Mouse (Mus musculus) CH12F3 (cell line): ENCODE data around the gene Unk.

Source experiments
- in situ Hi-C: fragments of 300-500 bp; cut with MboI; formaldehyde crosslinking; loops from 2 replicates; pipeline ENCODE4 v1.14.3; 2020; ENCODE audit warnings: low sequenced_read_pairs

Unk gene

GRCm38 (mm10) chr11:116060596-116060995 is 30.5 kb downstream of the Unk start:
- in situ Hi-C loops, result no loop called here

DNA sequence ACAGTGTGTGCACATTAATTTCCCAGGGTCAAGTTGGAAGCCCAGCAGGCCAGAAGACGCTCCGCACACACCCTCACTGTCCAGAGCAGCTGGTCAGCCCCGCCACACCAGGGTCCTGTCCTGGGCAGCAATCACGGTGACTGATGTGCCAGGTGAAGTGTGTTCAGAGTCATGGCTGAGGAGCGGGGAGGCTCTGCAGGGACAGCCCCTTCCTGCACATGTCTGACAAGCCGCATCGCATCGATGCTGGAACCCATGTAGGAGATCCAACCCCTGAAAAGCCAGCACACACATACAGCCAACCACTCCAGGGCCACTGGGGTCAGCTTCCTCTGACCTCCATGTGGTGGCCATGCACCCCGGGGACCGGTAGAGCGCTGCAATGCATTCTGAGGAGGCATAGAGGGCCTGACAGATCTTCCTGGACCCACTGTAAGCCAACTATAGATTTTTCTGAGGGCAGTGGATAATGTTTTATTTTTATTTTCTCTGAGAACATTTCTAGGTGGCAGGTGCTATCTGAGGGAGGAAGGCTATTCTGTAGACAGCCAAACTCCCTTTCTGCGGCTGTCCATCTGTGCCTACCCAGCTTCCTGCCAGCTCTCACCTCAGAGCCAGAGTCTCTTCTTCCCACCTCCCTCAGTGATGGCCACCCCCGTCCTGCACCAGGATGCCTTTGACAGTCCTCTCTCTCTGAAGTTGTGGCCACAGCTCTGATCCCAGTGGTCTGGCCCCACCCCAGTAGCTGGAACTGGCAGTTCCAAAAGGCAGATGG is 31.7 kb downstream of the Unk start:
- in situ Hi-C loops, result no loop called here

DNA sequence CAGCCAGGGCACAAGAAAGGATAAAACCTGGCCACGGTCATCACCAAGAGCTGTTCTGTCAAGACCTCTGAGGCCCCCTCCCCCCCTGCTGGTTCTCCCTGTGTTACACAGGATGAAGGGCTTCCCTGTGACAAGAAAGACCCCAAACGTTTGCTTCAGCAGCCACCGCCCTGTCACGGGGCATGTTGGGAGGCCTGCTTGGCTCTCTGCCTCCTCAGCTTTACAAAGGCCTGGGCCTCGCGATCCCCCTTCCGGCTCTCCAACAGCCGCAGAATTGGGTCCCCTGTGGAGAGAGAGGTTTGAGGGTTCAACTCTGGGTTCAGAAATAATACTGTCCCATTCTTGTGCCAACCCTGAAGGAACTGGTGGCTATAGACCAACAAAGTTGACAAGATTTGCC is 32.4 kb downstream of the Unk start:
- in situ Hi-C loops, result no loop called here

GRCm38 (mm10) chr11:116063562-116063961 is 33.4 kb downstream of the Unk start:
- in situ Hi-C loops, result no loop called here

DNA sequence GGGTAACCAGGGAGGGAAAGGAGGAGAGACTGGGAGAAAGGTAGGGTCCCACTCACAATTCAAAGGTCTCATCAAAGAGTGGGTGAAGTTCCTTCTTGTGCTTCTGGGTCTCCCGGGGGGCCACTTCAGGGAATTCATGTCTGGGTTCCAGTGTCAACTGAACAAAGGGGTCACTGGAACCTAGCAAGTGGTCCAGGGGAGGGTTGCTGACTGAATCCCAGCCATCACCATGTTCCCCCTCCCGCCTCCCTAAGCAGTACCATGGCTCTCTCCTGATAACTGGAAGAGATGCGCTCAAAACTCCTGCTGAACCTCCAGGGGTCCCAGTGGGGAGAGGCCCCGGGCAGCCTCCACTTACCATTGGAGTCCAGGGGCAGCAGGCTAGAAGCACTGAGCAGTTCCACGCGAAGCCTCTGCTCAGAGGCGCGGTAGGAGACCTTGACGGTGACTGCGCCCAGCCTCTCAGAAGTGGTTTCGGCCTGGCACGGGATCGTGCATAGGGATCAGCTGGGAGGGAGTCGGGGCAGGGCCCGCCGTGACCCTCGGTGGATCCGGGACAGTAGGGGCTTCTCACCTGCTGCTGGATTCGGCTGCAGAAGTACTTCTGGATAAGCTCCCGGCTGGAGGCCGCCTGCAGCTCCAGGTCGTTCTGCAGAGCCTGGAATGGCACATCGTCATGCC is 34.2 kb downstream of the Unk start:
- in situ Hi-C loops, result no loop called here

GRCm38 (mm10) chr11:116065345-116065744 is 35.2 kb downstream of the Unk start:
- in situ Hi-C loops, result no loop called here

- in situ Hi-C loops, result no loop called here
Observed at GRCm38 (mm10) chr11:116071510-116071909, 41.4 kb downstream of the Unk start.

GRCm38 (mm10) chr11:116072608-116073007 is 42.5 kb downstream of the Unk start:
- in situ Hi-C loops, result no loop called here

DNA sequence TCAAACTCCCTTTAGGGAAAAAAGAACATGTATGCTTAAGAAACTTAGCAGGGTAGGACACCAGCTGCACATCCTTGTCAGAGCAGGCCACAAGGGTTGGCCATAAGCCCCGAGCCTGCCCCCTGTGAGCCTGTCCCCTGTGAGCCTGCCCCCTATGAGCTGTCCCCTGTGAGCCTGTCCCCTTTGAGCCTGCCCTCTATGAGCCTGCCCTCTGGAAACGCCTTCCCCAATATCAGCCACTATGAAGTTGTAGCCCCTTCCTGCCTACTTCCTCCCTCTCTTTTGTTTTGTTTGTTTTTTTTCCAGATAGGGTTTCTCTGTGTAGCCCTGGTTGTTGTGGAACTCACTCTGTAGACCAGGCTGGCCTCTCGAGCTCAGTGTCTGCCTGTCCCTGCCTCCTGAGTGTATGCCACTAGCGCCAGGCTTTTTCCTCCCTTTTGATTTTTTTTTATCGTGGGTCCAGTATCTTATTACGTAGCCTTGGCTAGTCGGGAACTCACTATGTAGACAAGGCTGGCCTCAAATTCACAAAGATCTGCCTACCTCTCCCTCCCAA is 44.4 kb downstream of the Unk start:
- in situ Hi-C loops, result no loop called here

GRCm38 (mm10) chr11:116075539-116076265 is 45.6 kb downstream of the Unk start:
- in situ Hi-C loops, result no loop called here

DNA sequence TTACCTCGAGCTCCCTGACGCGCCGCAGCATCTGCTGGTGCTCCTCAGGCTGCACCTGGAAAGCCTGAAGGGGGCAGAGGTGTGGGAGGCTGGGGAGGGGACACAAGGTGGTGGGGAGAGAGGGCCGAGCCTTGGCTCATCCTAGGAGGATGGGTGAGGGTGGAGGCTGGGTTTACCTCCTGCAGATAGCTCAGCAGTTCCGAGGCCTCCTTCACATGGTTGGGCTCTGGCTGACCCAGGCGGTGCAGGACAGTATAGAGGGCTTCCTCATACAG is 46.1 kb downstream of the Unk start:
- in situ Hi-C loops, result no loop called here

- in situ Hi-C loops, result no loop called here
Observed at GRCm38 (mm10) chr11:116076836-116077235, 46.7 kb downstream of the Unk start.

GRCm38 (mm10) chr11:116077446-116078204 is 47.5 kb downstream of the Unk start, which contains the start of gene Unc13d:
Gene Unc13d (minus strand): TSS chr11:116077961.
- in situ Hi-C loops, result no loop called here

GRCm38 (mm10) chr11:116078221-116078620 is 48.1 kb downstream of the Unk start:
- in situ Hi-C loops, result no loop called here

DNA sequence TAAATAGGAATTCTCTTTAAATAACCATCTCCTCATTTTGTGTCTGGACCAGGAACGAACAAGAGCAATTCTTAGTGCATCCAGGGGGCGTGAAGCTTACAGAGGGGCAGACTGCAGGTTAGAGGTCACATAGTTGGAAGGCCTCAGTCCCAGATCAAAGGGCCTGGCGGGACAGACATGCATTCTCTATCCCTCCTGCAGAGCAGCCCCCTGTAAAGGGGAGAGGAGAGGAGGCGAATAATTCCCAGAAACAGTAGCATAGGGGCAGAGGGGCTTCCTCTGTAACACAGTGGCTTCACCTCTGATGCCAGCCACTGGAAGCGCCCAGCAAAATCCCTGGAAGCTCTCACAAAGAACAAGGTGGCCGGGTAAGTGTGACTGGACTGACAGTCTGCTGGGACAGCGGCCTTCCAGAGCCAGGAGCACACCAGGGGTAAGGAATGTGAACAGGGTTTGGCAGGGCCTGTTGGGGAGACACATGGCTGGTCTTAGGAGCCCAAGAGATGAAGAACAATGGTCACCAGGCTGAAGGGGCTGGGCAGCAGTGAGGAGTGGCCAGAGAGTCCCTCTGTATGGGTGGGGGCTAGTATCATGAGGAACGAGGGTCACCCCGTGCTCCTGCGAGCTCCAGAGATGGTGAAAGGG is 48.7 kb downstream of the Unk start:
- in situ Hi-C loops, result no loop called here

- in situ Hi-C loops, result no loop called here
Observed at GRCm38 (mm10) chr11:116079511-116079910, 49.4 kb downstream of the Unk start.

DNA sequence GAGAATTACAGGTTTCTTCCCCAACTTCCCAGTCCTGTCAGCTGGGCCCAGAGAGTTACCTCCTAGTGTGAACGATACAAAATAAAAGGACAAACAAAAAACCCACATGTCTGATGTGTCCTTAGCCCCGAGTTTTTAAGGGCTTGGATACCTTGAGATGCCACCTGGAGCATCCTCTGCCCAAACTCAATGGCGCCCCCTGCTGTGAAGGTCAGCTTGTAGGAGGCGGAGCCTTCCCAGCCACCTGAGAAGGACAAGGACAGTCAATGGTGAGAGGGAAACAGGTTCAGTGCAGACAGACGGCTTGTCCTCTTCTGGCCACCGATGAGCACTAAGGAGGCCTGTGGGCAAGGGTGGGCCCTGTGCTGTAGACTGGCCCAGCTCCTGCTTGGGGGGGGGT is 51.0 kb downstream of the Unk start:
- in situ Hi-C loops, result no loop called here

DNA sequence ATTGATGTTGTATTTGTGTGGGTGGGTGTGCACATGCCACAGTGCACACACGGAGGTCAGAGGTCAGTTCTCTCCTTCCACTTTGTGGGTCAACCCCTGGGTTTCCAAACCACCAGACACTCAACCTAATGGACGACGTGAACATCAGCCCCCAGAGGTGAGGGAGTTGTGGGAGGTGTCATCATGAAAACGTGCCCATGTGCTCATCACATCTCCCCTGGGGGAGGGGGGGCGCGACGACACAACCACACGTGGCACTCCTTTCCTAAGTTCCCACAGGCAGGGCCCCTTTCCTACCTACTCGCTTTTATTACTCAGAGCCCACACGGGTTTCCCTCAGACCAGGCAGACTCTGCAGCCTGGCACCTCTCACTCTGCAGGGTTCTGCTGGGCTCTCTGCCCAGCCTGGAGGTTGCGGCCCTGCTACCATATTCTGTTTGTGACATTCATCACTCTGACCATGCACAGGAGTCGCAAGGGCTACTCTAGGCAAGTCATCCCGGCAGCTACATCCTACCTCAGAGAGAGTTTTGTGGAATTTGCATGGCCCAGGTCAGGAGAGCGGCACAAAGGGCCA is 53.1 kb downstream of the Unk start:
- in situ Hi-C loops, result no loop called here

GRCm38 (mm10) chr11:116084166-116084565 is 54.0 kb downstream of the Unk start:
- in situ Hi-C loops, result no loop called here
